Mouse (Mus musculus): Measurements from ENCODE around the gene Fbxo11. TPM values are rescaled to one million over a fixed set of nuclear protein-coding genes. Genes with fewer than 3 reads are reported as not detected.

Fbxo11 gene
- polyA plus RNA-seq, 1 experiment: 110 TPM

DNA sequence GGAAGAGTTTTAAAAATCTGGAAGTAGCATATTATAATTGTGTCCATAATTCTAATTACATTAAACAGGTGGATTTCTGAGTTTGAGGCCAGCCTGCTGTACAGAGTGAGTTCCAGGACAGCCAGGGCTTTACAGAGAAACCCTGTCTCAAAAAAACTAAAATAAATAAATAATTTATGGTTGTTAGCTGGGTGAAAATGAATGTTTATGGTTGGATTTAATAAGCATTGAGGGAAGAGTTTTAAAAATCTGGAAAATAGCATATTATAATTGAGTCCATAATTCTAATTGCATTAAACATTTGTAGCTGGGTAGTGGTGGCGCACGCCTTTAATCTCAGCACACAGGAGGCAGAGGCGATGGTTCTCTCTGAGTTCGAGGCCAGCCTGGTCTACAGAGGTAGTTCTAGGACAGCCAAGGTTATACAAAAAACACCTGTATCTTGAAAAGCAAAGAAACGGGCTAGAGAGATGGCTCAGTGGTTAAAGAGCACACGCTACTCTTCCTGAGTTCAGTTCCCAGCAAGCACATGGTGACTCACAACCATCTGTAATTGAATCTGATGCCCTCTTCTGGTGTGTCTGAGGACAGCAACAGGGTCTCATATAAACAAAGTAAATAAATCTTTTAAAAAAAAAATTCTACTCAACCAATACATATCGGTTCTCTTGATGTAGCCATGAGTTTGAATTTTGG lies 3.1 kb upstream of the Fbxo11 start:
- Histone ChIP-seq H3K27ac (ENCODE audit: insufficient read depth, low read length) (no peak overlapping the region), H3K4me3 (ENCODE audit: insufficient read depth, low read length) (no peak overlapping the region), H3K4me1 (ENCODE audit: control insufficient read depth, insufficient read depth, low read length) (no peaks in the 10 kb centered on the region)
- no peak for TF ChIP-seq CTCF (IDR thresholded peaks at IDR 0.05; ENCODE audit: borderline replicate concordance, insufficient read depth, low read length)

- Histone ChIP-seq H3K27ac (ENCODE audit: insufficient read depth, low read length) (peak overlapping the region; percentile 22; the same call in 1 of the 2 replicates), H3K4me3 (ENCODE audit: insufficient read depth, low read length) (peak overlapping the region; percentile 28), H3K4me1 (ENCODE audit: control insufficient read depth, insufficient read depth, low read length) (no peaks in the 10 kb centered on the region)
- TF ChIP-seq CTCF (IDR thresholded peaks at IDR 0.05; ENCODE audit: borderline replicate concordance, insufficient read depth, low read length) (no peak; the same call in 1 of the 2 replicates), POLR2A (IDR thresholded peaks at IDR 0.05; ENCODE audit: low read depth, low read length) (no peak)
These were observed 2.3 kb upstream of the Fbxo11 start for GRCm38 (mm10) chr17:88067202-88067901.

GRCm38 (mm10) chr17:88066799-88067198 lies 1.7 kb upstream of the Fbxo11 start:
- TF ChIP-seq POLR2A (IDR thresholded peaks at IDR 0.05; ENCODE audit: low read depth, low read length): no peak
- Histone ChIP-seq H3K4me1 (ENCODE audit: control insufficient read depth, insufficient read depth, low read length) (no peaks in the 10 kb centered on the region), H3K4me3 (ENCODE audit: insufficient read depth, low read length) (peak overlapping the region; percentile 28), H3K27ac (ENCODE audit: insufficient read depth, low read length) (peak overlapping the region; percentile 74)

DNA sequence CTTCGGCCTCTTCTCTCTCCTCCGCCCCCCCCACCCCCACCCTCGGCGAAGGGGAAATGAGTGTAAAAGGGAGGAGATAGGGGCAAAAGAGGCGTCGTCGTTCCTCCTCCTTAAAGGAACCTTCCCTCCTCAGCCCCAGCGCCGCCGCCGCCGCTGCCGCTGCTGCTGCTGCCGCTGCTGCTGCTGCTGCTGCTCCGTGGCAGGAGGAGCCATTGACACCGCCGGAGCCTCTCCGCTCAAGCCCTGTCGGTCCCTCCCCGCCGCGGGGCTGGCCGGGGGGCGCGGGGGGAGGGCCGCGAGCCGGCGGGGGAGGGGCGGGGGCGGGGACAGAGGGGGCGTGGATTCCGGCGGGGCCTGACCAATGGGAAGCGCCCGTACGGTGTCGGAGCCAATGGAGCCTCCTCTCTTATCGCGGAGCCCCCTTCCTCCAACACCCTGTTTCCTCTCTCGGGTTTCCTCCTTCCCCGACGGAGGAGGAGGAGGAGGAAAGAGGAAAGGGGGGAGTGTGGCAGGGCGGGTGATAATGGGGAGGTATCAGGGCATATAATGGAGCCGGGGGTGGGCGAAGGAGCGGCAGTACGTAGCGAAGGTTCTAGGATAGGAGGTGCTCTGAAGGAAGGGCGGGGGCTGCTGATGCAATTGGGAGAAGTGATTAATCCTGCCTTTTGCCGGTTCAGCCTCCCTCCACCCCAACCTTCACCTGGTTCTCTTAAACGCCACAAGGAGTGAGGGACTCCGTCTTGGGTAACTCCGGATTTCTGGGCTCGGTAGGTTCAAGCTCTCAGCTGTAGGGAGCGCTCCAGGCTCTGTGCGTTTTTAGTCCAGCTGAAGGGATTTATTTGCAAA lies 933 bp upstream of the Fbxo11 start:
- TF ChIP-seq POLR2A (IDR thresholded peaks at IDR 0.05; ENCODE audit: low read depth, low read length): peak; percentile 80
- no peak for TF ChIP-seq CTCF (IDR thresholded peaks at IDR 0.05; ENCODE audit: borderline replicate concordance, insufficient read depth, low read length)
- Histone ChIP-seq H3K4me1 (ENCODE audit: control insufficient read depth, insufficient read depth, low read length) (peaks cover under 1% of the 10 kb centered on the region; the same call in 1 of the 2 replicates), H3K4me3 (ENCODE audit: insufficient read depth, low read length) (peak overlapping the region; percentile 62), H3K27ac (ENCODE audit: insufficient read depth, low read length) (peak overlapping the region; percentile 99)

DNA sequence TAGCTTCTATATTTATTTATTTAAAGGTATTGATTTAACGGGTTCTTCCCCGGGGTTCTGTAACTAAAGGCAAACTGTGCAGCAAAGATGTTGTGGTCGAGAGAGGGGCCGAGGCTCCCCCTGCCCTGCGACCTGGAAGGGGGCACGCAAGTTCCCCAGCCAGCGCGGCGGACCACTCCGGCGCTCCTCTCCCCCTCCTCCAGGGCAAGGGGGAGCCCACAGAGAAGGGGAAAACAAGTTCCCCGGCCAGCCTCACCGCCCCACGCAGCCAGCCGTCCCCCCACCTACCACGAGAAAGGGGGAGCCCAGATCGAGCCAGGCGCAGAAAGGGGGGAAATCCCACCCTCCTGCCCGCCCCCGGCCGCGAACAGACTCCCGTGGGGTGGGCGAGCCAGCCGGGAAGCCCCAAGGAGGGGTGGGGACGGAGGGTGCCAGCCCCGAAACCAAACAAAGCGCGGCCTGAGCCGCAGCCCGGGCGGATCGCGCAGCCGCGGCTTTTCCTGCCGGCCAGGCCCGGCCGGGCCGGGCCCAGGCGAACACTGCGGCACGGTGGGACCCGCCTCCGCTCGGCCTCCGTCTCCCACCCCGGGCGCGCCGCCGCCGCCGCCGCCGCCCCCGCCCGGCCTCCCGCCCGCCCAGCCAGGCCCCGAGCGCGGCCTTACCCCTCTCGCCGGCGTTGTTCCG lies 602 bp downstream of the Fbxo11 start:
- Histone ChIP-seq H3K4me3 (ENCODE audit: insufficient read depth, low read length) (peak overlapping the region; percentile 74), H3K27ac (ENCODE audit: insufficient read depth, low read length) (peak overlapping the region; percentile 62), H3K4me1 (ENCODE audit: control insufficient read depth, insufficient read depth, low read length) (peaks cover 3% of the 10 kb centered on the region; the same call in 1 of the 2 replicates)
- TF ChIP-seq CTCF (IDR thresholded peaks at IDR 0.05; ENCODE audit: borderline replicate concordance, insufficient read depth, low read length) (no peak), POLR2A (IDR thresholded peaks at IDR 0.05; ENCODE audit: low read depth, low read length) (no peak)

GRCm38 (mm10) chr17:88063980-88064346 lies 1.1 kb downstream of the Fbxo11 start:
- Histone ChIP-seq H3K4me1 (ENCODE audit: control insufficient read depth, insufficient read depth, low read length) (peaks cover 3% of the 10 kb centered on the region), H3K27ac (ENCODE audit: insufficient read depth, low read length) (peak overlapping the region; percentile 62), H3K4me3 (ENCODE audit: insufficient read depth, low read length) (peak overlapping the region; percentile 74)
- TF ChIP-seq POLR2A (IDR thresholded peaks at IDR 0.05; ENCODE audit: low read depth, low read length): no peak
- TF ChIP-seq CTCF (IDR thresholded peaks at IDR 0.05; ENCODE audit: borderline replicate concordance, insufficient read depth, low read length): no peak

GRCm38 (mm10) chr17:88062860-88063580 lies 2.1 kb downstream of the Fbxo11 start:
- TF ChIP-seq POLR2A (IDR thresholded peaks at IDR 0.05; ENCODE audit: low read depth, low read length): no peak
- TF ChIP-seq CTCF (IDR thresholded peaks at IDR 0.05; ENCODE audit: borderline replicate concordance, insufficient read depth, low read length): no peak
- no peak overlapping the region for H3K27ac ChIP-seq (ENCODE audit: insufficient read depth, low read length)
- peaks cover 7% of the 10 kb centered on the region for H3K4me1 ChIP-seq (ENCODE audit: control insufficient read depth, insufficient read depth, low read length)
- peak overlapping the region; percentile 74 for H3K4me3 ChIP-seq (ENCODE audit: insufficient read depth, low read length)

DNA sequence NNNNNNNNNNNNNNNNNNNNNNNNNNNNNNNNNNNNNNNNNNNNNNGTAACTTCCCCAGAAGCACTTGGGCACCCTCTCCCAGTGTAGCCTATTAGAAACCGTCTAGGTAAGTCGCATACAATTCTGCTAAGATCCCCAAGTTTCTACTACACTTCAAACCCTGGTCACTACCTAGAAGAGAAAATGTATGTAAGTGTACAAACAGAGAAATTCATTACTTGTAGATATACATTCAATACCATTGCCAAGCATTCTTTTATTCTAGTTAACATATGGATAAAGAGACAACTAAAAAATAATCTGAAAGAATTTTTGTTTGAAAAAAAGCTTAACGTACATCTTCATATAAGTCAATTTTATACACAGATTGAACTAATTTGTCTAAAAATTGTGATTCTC lies 3.1 kb downstream of the Fbxo11 start:
- Histone ChIP-seq H3K4me3 (ENCODE audit: insufficient read depth, low read length) (no peak overlapping the region), H3K4me1 (ENCODE audit: control insufficient read depth, insufficient read depth, low read length) (peaks cover 7% of the 10 kb centered on the region), H3K27ac (ENCODE audit: insufficient read depth, low read length) (no peak overlapping the region)
- no peak for TF ChIP-seq CTCF (IDR thresholded peaks at IDR 0.05; ENCODE audit: borderline replicate concordance, insufficient read depth, low read length)
- TF ChIP-seq POLR2A (IDR thresholded peaks at IDR 0.05; ENCODE audit: low read depth, low read length): no peak

GRCm38 (mm10) chr17:88058280-88058679 lies 6.8 kb downstream of the Fbxo11 start:
- Histone ChIP-seq H3K27ac (ENCODE audit: insufficient read depth, low read length) (peak overlapping the region; percentile 35; the same call in 1 of the 2 replicates), H3K4me1 (ENCODE audit: control insufficient read depth, insufficient read depth, low read length) (peaks cover 9% of the 10 kb centered on the region), H3K4me3 (ENCODE audit: insufficient read depth, low read length) (no peak overlapping the region)
- no peak for TF ChIP-seq CTCF (IDR thresholded peaks at IDR 0.05; ENCODE audit: borderline replicate concordance, insufficient read depth, low read length)
- no peak for TF ChIP-seq POLR2A (IDR thresholded peaks at IDR 0.05; ENCODE audit: low read depth, low read length)
